Mouse (Mus musculus): ENCODE measurements around the gene Olfr12.

Gene Olfr12

GRCm38 (mm10) chr1:92641514-92642272, 24.1 kb downstream of the Olfr12 start, which contains the start of gene Cops9:
Gene Cops9 (minus strand): TSS chr1:92641985.
- peak; percentile 96 for DNase-seq (ENCODE audit: low spot score)

- no peak for DNase-seq (ENCODE audit: low spot score)
These were observed 26.1 kb downstream of the Olfr12 start for GRCm38 (mm10) chr1:92643691-92644090.

- no peak for DNase-seq (ENCODE audit: low spot score)
These were observed 27.3 kb downstream of the Olfr12 start for GRCm38 (mm10) chr1:92644916-92645315.

DNA sequence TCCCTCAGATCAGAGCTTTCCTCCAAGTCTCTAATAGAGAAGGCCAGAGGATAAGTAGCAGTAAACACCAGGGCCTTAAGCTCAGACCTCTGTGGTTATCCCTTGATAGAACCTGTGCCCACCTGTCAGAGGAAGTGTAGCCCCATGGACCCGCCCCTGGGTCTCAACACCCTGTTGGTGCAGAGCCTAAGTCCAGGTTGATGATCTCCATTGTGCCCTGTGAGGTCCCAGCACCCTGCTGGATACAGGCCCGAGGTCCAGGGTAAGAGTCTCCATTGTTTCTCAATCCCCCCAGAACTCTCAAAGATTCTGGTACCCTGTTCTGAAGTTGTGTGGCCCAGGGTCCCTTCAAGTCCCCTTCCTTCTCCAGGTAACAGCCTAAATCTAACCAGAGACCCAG, 28.5 kb downstream of the Olfr12 start:
- DNase-seq (ENCODE audit: low spot score): no peak

- peak; percentile 13 for DNase-seq (ENCODE audit: low spot score)
These were observed 29.0 kb downstream of the Olfr12 start for GRCm38 (mm10) chr1:92646601-92647000.

GRCm38 (mm10) chr1:92647026-92647425, 29.4 kb downstream of the Olfr12 start:
- DNase-seq (ENCODE audit: low spot score): no peak

GRCm38 (mm10) chr1:92647752-92648151, 30.2 kb downstream of the Olfr12 start:
- DNase-seq (ENCODE audit: low spot score): peak; percentile 85

GRCm38 (mm10) chr1:92648197-92648596, 30.6 kb downstream of the Olfr12 start:
- peak; percentile 38 for DNase-seq (ENCODE audit: low spot score)

GRCm38 (mm10) chr1:92648673-92649072, 31.1 kb downstream of the Olfr12 start, which contains the start of gene Otos:
Gene Otos (minus strand): TSS chr1:92648841.
- DNase-seq (ENCODE audit: low spot score): peak; percentile 82

- DNase-seq (ENCODE audit: low spot score): no peak
These were observed 33.9 kb downstream of the Olfr12 start for GRCm38 (mm10) chr1:92651467-92651866.

- DNase-seq (ENCODE audit: low spot score): no peak
These were observed 35.6 kb downstream of the Olfr12 start for GRCm38 (mm10) chr1:92653179-92653578.

GRCm38 (mm10) chr1:92654676-92655075, 37.1 kb downstream of the Olfr12 start:
- DNase-seq (ENCODE audit: low spot score): no peak

GRCm38 (mm10) chr1:92657025-92657820, 39.6 kb downstream of the Olfr12 start:
- no peak for DNase-seq (ENCODE audit: low spot score)

DNA sequence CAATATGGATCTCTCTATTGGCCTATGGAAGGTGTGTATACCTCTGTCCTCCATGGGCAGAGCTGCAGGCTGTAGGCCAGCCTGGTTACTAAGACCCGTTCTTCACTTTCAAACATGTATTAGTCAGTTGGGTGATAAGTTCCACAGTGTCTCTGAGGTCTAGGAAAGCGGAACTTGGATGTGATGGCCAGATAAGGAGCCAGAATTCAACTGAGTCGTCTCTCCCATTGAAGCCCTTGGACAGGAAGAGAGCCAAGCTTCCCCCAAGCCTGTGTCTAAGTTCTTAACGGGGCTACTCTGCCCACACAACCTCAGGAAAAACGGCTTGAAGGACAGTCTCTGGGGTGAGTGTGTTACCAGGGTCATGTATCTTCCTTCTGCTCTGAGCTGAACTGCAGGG, 41.8 kb downstream of the Olfr12 start:
- DNase-seq (ENCODE audit: low spot score): no peak

GRCm38 (mm10) chr1:92667106-92667505, 49.5 kb downstream of the Olfr12 start:
- peak; percentile 50 for DNase-seq (ENCODE audit: low spot score)

GRCm38 (mm10) chr1:92669430-92669829, 51.8 kb downstream of the Olfr12 start:
- DNase-seq (ENCODE audit: low spot score): no peak

GRCm38 (mm10) chr1:92671326-92671725, 53.7 kb downstream of the Olfr12 start:
- DNase-seq (ENCODE audit: low spot score): no peak

Measured in MN1 (cell line).